Comparison of ENCODE assay signal across 29 mouse cellular contexts in the genomic region with DNA sequence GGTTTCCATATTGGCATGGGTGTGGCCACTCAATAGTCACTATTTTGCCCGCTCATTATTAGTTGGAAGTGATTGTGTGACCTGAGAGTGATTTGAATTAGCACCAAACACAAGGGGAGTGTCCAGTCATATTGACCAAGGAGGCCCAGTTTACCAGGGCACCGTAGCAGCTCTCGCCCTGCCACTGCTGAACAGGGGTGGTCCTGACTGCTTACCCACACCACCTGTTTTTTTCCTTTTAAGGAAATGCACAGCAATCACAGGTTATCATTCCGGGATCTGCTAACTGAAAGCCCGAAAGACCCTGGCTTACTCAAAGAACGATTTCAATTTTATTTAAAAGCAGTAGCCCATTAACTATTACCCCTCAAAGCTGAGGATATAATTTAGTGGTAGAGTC. TPM values are rescaled to one million over a fixed set of nuclear protein-coding genes. Genes with fewer than 3 reads are reported as not detected.
A peak's percentile ranks its signal among the peaks of the same experiment; 100 is the strongest.
DNase-seq lines count a peak whose midpoint lies in the region; ATAC-seq and TF ChIP-seq lines count a peak whose summit lies in the region.
"Had no signal": no experiment of that assay in that cellular context is flagged by ENCODE, and none has a peak within 500 bp of the region (broad histone marks: within the 10 kb centered on the region; RNA-seq: fewer than 3 reads in every experiment).

No protein-coding gene starts in this region.

- H3K9me3 ChIP-seq in heart, embryonic 10.5 days: no peaks in the 10 kb centered on the region; the same call in 1 of the 2 replicates
- H3K9me3 ChIP-seq: embryonic facial prominence, embryonic 10.5 days; embryonic facial prominence, embryonic 13.5 days; forebrain, embryonic 12.5 days; forebrain, embryonic 15.5 days; G1E; heart, embryonic 12.5 days; heart, embryonic 15.5 days had no signal

- H3K4me1 ChIP-seq in heart, embryonic 10.5 days: peaks cover 60% of the 10 kb centered on the region

- 91% methylated on average over 6 of the region's 6 CpGs for WGBS in heart, embryonic 10.5 days

- no peak overlapping the region for H3K4me3 ChIP-seq in gastrocnemius, adult 2 months
- no peak overlapping the region for H3K4me3 ChIP-seq in heart, embryonic 10.5 days
- H3K4me3 ChIP-seq: embryonic facial prominence, embryonic 10.5 days; embryonic facial prominence, embryonic 13.5 days; erythroblast, embryonic 14.5 days; forebrain, embryonic 12.5 days; forebrain, embryonic 15.5 days; heart, embryonic 12.5 days; heart, embryonic 15.5 days had no signal

- DNase-seq in gastrocnemius, adult 2 months: no peak
- no peak for DNase-seq in gastrocnemius, postnatal 10 days
- peak; percentile 57 for DNase-seq in heart, embryonic 10.5 days (ENCODE audit: low spot score)
- no peak for DNase-seq in heart, adult 8-10 months (ENCODE audit: low spot score)
- DNase-seq in Muller cell, postnatal 12 days (ENCODE audit: inconsistent ontology term): no peak
- DNase-seq: adrenal gland, adult 2 months; adrenal gland, postnatal 14 days; cerebellum, adult 11-12 months; cerebellum, adult 8-10 months; cerebellum, postnatal 10 days; cerebellum, postnatal 36 days; embryo, embryonic 11 days; gastrocnemius, postnatal 25 days; heart, postnatal 14 days; heart, postnatal 4 days; kidney, adult 18-20 months had no signal

- H3K27ac ChIP-seq in gastrocnemius, adult 2 months: peak overlapping the region; percentile 77
- no peak overlapping the region for H3K27ac ChIP-seq in heart, embryonic 10.5 days
- H3K27ac ChIP-seq: embryonic facial prominence, embryonic 10.5 days; embryonic facial prominence, embryonic 13.5 days; forebrain, embryonic 12.5 days; forebrain, embryonic 15.5 days; heart, embryonic 15.5 days; hindbrain, embryonic 14.5 days; hindbrain, postnatal 0 days had no signal

- no peak for TF ChIP-seq CTCF in gastrocnemius, adult 2 months (IDR thresholded peaks at IDR 0.05)

- no peaks in the 10 kb centered on the region for H3K27me3 ChIP-seq in heart, embryonic 10.5 days (ENCODE audit: insufficient read depth, poor library complexity, severe bottlenecking)
- H3K27me3 ChIP-seq: embryonic facial prominence, embryonic 13.5 days; forebrain, embryonic 12.5 days; forebrain, embryonic 15.5 days; heart, embryonic 12.5 days; heart, embryonic 15.5 days had no signal

- intact Hi-C loops in gastrocnemius, adult 2 months (cut with DNase I): no loop called here

- H3K36me3 ChIP-seq in heart, embryonic 10.5 days: peaks cover 9% of the 10 kb centered on the region
- H3K36me3 ChIP-seq: embryonic facial prominence, embryonic 13.5 days; forebrain, embryonic 12.5 days; forebrain, embryonic 15.5 days; G1E had no signal

- ATAC-seq in granulocyte monocyte progenitor cell, adult 5-6 weeks (replicated peaks; ENCODE audit: poor library complexity, severe bottlenecking): peak; percentile 34
- ATAC-seq: forebrain, embryonic 15.5 days; hindbrain, postnatal 0 days; inflammation-experienced regulatory T-cells, adult 6 months; intestine, embryonic 16.5 days had no signal

RNA-seq across cellular contexts. Expression of gene Arhgap31, which starts 35.9 kb away (rescaled TPM):
- total RNA-seq in gastrocnemius, adult 2 months (2021): 10 to 100 TPM; 11.9 to 18.6 TPM
- total RNA-seq in gastrocnemius, postnatal 10 days (2021): 10 to 100 TPM; 22.1 to 28.5 TPM
- 27.7 and 37.4 TPM in 2 replicates for polyA plus RNA-seq in heart, embryonic 10.5 days (2016; fragmentation: Nextera tagmentation; extraction: Ambion mirVana)
- total RNA-seq in heart, adult 8-10 months (2022): 10 to 100 TPM; 32.9 to 44.3 (median 39.1) TPM
- 17.4 and 18.3 TPM in 2 replicates for total RNA-seq in granulocyte monocyte progenitor cell, adult 5-6 weeks (2014; fragmentation: Nextera tagmentation)
- 6.5 and 7.7 TPM in 2 replicates for total RNA-seq in granulocyte monocyte progenitor cell, adult 5-6 weeks (2017)
